Mouse (Mus musculus) kidney, adult 11 months (tissue): ENCODE measurements around the gene Col1a2.

Experiments
- DNase-seq: peaks from one replicate; pipeline ENCODE4 v3.0.0; 2022

The Col1a2 gene

GRCm38 (mm10) chr6:4590089-4590488 lies 85.5 kb downstream of the Col1a2 start:
- DNase-seq, result no peak
